Mouse (Mus musculus) heart, embryonic 14.5 days (tissue): ENCODE data around the gene Fbxw8. TPM values are rescaled to one million over a fixed set of nuclear protein-coding genes. Genes with fewer than 3 reads are reported as not detected.

Experiments
- ATAC-seq: fragments of 200-750 bp; cut with Nextera tagmentation; 2 replicates; pipeline ENCODE4 v1.8.0; 2017; ENCODE audit warnings: low read depth, moderate TSS enrichment; ENCODE audit not compliant: insufficient number of reproducible peaks, insufficient read depth, low FRiP score
- H3K27ac ChIP-seq, 2 experiments: fragments of 200-500 bp in 1 of 2; fragments of 300-500 bp in 1 of 2; sonication (generic) in 1 of 2; replicated peaks in 1 of 2; 2 replicates each; pipeline ENCODE4 v1.5.1; 2012 to 2014; ENCODE audit warnings: low read depth in 2 of 2, low read length in 2 of 2, control low read depth in 1 of 2, mild to moderate bottlenecking in 1 of 2, mixed read lengths in 1 of 2; ENCODE audit not compliant: control insufficient read depth in 1 of 2, insufficient read depth in 1 of 2
- H3K27me3 ChIP-seq: fragments of 300-500 bp; sonication (generic); 2 replicates; pipeline ENCODE4 v1.6.1; 2014; ENCODE audit warnings: mild to moderate bottlenecking, low read length, control low read depth; ENCODE audit not compliant: control insufficient read depth, insufficient read depth
- H3K36me3 ChIP-seq: fragments of 300-500 bp; sonication (generic); 2 replicates; pipeline ENCODE4 v1.6.1; 2014; ENCODE audit warnings: mild to moderate bottlenecking, control low read depth, low read length, mixed read lengths; ENCODE audit not compliant: control insufficient read depth, insufficient read depth
- H3K4me1 ChIP-seq, 2 experiments: fragments of 200-500 bp in 1 of 2; fragments of 300-500 bp in 1 of 2; sonication (generic) in 1 of 2; 2 replicates each; pipeline ENCODE4 v1.6.1; 2012 to 2014; ENCODE audit warnings: low read length in 2 of 2, control low read depth in 1 of 2, mixed read lengths in 1 of 2; ENCODE audit not compliant: control insufficient read depth in 2 of 2, insufficient read depth in 2 of 2
- H3K4me2 ChIP-seq: fragments of 300-500 bp; sonication (generic); 2 replicates; pipeline ENCODE4 v1.6.1; 2014; ENCODE audit warnings: mild to moderate bottlenecking, low read length
- H3K4me3 ChIP-seq, 2 experiments: fragments of 200-500 bp in 1 of 2; fragments of 300-500 bp in 1 of 2; sonication (generic) in 1 of 2; 2 replicates each; pipeline ENCODE4 v1.5.1; 2012 to 2014; ENCODE audit warnings: low read length in 2 of 2, mild to moderate bottlenecking in 2 of 2, control low read depth in 1 of 2, low read depth in 1 of 2, moderate library complexity in 1 of 2; ENCODE audit not compliant: control insufficient read depth in 1 of 2, insufficient read depth in 1 of 2
- H3K9ac ChIP-seq: fragments of 300-500 bp; sonication (generic); 2 replicates; pipeline ENCODE4 v1.6.1; 2014; ENCODE audit warnings: mild to moderate bottlenecking, low read length
- H3K9me3 ChIP-seq: fragments of 300-500 bp; sonication (generic); 2 replicates; pipeline ENCODE4 v1.6.1; 2016; ENCODE audit warnings: low read length, control low read depth; ENCODE audit not compliant: control insufficient read depth
- WGBS: fragments of 180-500 bp; shearing (Covaris S2); extraction: QIAGEN DNeasy Blood & Tissue Kit; methylation state at CpG from one replicate; pipeline ENCODE4 v1.1.7; 2014; 5-methylcytosine and 5-hydroxymethylcytosine counted together
- polyA plus RNA-seq: library from polyadenylated mRNA; unstranded; fragments of >200 nt; fragmentation: Nextera tagmentation; extraction: Ambion mirVana; gene quantifications from 2 replicates; pipeline ENCODE4 v1.2.1, GENCODE M21; 2014

Fbxw8 gene
- polyA plus RNA-seq, 1 experiment from 2014 or later = 23.7 TPM

DNA sequence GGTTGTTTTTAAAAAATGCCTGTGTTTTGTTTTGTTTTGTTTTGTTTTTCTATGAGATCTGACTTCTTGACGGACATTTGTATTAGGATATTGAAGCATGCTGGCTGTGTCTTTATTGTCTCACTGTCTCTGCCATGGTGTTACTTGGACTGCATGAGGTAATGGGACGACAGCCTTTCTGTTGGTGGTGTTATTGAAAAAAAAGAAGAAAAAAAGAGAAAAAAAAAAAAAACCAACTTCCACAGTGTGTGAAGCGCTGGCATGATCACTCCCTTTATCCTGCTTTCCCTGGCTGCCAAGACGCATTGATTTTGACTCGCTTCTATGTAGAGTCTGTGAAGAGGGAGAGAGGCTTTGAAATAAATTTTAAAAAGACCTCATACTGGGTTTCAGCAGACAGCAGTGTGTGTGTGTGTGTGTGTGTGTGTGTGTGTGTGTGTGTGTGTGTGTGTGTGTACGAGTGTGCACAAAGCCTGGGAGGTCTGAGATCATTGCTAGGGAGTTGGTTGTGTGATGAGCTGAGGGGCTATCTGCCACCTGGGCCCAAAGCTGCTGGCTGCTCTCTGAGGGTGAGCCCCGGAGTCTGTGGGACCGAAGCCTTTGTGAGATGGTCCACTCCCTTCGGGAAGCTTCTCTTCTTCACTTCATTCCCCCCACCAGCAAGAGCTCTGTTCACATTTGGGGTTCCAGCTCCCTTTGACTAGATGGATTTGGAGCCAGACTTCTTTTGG is 31.8 kb upstream of the Fbxw8 start:
- peaks cover 30% of the 10 kb centered on the region for H3K27me3 ChIP-seq
- H3K27ac ChIP-seq = no peak overlapping the region

DNA sequence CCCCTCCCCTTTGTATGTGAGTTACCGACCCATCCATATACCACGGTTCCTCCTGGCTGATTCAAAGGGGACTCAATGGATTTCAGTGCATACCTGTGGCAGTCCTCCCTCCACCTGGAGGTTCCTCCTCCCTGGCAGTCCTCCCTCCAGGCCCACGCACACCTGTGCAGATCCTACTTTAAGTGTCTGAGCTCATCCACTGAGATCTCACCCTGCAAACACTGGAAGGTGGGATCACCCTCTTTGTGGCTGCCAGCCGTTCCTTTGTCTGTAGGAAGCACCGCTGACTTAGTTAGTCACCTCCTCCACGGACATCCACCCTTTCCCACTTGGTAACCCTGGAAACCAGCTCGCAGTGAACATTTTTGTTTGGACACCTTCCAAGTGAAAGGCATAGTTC is 22.4 kb upstream of the Fbxw8 start:
- Histone ChIP-seq H3K27me3 (peaks cover 25% of the 10 kb centered on the region), H3K4me2 (no peak overlapping the region), H3K9ac (no peak overlapping the region), H3K4me3 (no peak overlapping the region), H3K4me1 (peaks cover 5 to 6% of the 10 kb centered on the region in 2 experiments; a peak in 3 of 4 replicates), H3K9me3 (peaks cover 6% of the 10 kb centered on the region), H3K36me3 (no peaks in the 10 kb centered on the region), H3K27ac (no peak overlapping the region)
- ATAC-seq = no peak
- WGBS = 65% methylated on average over 7 of the region's 7 CpGs

More for the DNA sequence above, 31.8 kb upstream of the Fbxw8 start:
- Histone ChIP-seq H3K36me3 (no peaks in the 10 kb centered on the region), H3K4me3 (no peak overlapping the region), H3K9ac (no peak overlapping the region), H3K4me2 (no peak overlapping the region), H3K9me3 (no peaks in the 10 kb centered on the region), H3K4me1 (no peaks in the 10 kb centered on the region)
- ATAC-seq = no peak
- WGBS = 76% methylated on average over 8 of the region's 9 CpGs

DNA sequence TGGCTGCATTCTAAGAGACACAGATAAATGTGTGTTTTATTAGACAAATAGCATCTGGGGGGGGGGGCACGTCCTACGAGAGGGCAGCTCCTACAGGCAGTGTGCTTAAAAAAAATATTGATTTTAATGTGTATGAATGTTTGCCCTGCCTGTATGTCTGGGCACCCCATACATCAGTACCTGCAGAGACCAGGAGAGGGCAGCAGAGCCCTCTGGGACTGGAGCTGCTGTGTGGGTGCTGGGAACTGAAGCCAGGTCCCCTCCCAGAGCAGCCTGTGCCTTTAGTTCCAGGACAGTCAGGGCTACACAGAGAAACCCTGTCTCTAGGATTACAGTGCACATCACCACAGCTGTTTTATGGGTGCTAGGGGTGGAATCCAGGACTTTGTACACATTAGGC is 19.9 kb upstream of the Fbxw8 start:
- Histone ChIP-seq H3K36me3 (no peaks in the 10 kb centered on the region), H3K27me3 (peaks cover 47% of the 10 kb centered on the region), H3K9ac (no peak overlapping the region), H3K9me3 (peaks cover 6% of the 10 kb centered on the region), H3K4me3 (no peak overlapping the region), H3K27ac (no peak overlapping the region), H3K4me1 (peaks cover 5 to 23% of the 10 kb centered on the region in 2 experiments), H3K4me2 (peak overlapping the region; percentile 57; the same call in 1 of the 2 replicates)
- WGBS = 38% methylated on average over 2 of the region's 2 CpGs
- no peak for ATAC-seq

DNA sequence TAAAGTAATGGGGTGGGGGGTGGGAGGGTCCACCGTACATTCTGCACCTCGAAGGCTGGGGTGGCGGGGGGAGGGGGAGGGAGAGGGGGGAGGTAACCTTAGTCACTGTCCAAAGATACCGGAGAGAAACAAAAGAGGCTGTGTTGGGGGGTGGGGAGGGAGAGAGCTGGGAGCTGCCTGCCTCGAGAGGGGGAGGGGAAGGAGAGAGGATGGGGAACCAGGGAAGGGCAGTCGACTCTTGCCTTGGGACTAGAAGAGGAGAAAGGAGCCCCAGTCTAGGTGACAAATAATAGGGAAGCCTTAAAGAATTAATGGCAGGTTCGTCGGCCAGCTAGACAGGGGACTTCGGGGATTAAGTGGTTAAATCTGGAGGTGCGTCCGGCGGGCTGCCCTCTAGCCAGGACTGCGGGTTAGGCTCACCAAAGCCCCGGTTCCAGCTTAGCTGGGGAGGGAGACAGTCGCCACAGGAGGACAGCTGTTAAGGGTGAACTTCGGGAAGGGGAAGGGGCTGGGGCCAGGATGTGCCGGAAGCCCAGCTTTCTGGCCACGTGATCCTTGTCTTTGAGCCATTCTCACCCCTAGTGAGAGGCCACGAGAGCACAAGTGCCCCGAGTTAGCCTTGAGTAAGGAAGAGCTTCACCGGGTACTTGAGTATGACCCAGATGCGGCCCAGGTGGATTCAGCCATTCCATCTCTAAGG is 19.2 kb upstream of the Fbxw8 start:
- Histone ChIP-seq H3K36me3 (no peaks in the 10 kb centered on the region), H3K9ac (peak overlapping the region; percentile 38; the same call in 1 of the 2 replicates), H3K4me3 (peak overlapping the region; percentile 26 to 29; a peak in 2 of 4 replicates), H3K27me3 (peaks cover 54% of the 10 kb centered on the region), H3K9me3 (peaks cover 6% of the 10 kb centered on the region), H3K27ac (no peak overlapping the region), H3K4me1 (peaks cover 5 to 23% of the 10 kb centered on the region in 2 experiments), H3K4me2 (peak overlapping the region; percentile 57)
- WGBS = 0% methylated on average over 22 of the region's 22 CpGs
- no peak for ATAC-seq

DNA sequence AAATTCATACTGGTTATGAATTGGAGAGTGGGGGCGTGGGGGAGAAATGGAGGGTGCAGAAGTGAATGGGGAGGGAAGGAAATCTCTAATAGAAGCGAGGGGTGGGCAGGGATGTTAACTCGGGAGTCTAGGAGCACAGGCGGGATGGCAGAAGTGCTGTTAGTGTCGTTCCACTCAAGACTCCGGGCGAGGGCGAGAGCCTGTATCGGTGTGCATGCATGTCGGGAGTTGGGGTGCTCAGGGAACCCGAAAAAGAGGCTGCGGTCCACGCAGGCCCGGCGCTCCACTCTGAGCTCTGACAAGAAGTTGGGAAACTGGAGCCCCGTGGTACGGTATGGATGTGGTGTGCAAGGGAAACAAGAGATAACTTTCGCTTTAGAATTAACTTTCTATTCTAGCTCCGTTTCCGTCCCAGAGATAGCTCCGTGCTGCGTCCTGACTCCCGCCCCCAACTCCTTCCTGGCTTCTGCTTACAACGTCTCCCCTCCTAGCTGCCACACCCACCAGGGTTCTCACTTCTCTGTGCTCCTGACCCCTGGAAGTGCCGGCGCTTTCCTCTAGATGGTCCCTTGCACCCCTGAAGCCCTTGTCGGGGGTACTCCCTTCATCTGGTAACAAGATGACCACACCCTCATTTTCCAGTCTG is 16.9 kb upstream of the Fbxw8 start:
- peak overlapping the region; percentile 76 for H3K4me2 ChIP-seq
- H3K4me3 ChIP-seq = peak overlapping the region; percentile 40 to 41
- H3K27ac ChIP-seq = no peak overlapping the region
- H3K9ac ChIP-seq = peak overlapping the region; percentile 46
- under 1% methylated on average over 27 of the region's 27 CpGs for WGBS
- no peak for ATAC-seq
- H3K4me1 ChIP-seq = peaks cover 5 to 29% of the 10 kb centered on the region in 2 experiments
- H3K27me3 ChIP-seq = peaks cover 76% of the 10 kb centered on the region
- H3K9me3 ChIP-seq = peaks cover 6% of the 10 kb centered on the region
- H3K36me3 ChIP-seq = no peaks in the 10 kb centered on the region

DNA sequence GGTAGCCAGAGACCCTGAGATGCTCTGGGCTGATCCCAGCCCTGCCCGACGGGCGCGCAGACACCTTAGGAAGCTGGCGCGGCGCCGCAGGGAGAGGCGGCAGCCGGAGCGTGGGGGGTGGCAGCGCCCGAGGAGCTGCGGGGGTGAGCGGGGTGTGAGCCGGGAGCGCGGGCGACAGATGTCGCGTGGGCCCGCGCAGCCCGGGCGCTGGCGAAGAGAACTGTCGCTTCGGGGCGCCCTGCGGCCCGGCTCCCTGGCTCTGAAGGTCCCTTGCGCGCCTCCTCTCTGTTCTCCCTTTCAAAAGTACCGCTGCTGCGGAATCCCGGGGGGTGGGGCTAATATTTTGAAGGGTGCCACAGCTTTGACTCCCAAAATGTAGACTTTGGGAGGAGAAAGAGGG is 16.4 kb upstream of the Fbxw8 start:
- H3K9me3 ChIP-seq = peaks cover 6% of the 10 kb centered on the region
- peaks cover 79% of the 10 kb centered on the region for H3K27me3 ChIP-seq
- no peak overlapping the region for H3K27ac ChIP-seq
- H3K9ac ChIP-seq = peak overlapping the region; percentile 46
- peaks cover 5 to 29% of the 10 kb centered on the region in 2 experiments for H3K4me1 ChIP-seq
- 1% methylated on average over 36 of the region's 36 CpGs for WGBS
- ATAC-seq = no peak
- H3K4me2 ChIP-seq = peak overlapping the region; percentile 76
- no peaks in the 10 kb centered on the region for H3K36me3 ChIP-seq
- peak overlapping the region; percentile 40 to 41 for H3K4me3 ChIP-seq

DNA sequence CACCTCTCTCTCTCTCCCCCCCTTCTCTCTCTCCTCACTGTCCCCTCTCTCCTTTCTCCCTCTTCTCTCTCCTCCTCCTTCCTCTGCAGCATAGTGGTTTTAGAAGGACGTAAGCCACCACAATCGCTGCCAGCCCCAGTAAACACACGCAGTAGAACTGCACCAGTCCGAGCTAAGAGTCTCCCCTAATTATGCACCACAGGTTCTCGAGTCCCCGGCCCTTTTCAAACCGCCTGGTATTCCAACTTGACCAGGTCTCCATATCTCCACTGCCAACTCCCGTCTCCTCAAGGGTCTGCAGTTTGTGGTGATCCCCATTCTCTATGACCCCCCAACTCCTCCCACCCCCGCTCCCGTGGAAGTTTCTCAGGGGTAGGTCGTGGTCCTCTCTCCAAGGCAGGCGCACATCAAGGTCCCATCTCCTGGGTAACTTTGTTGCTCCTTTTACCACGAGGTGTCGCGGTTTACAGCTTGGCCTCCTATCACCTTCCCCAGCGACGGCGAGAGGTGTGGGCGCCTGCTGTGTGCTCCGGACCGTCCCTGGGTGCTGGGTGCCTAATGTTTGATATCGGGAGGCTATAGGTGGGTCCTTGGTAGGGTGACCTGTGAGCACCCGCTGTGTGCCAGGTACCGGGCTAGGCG is 15.7 kb upstream of the Fbxw8 start:
- Histone ChIP-seq H3K9me3 (peaks cover 6% of the 10 kb centered on the region), H3K4me3 (peak overlapping the region in 1 of 2 experiments; percentile 41; a peak in 3 of 4 replicates), H3K4me2 (peak overlapping the region; percentile 76), H3K27ac (no peak overlapping the region), H3K9ac (no peak overlapping the region), H3K27me3 (peaks cover 79% of the 10 kb centered on the region), H3K4me1 (peaks cover 5 to 29% of the 10 kb centered on the region in 2 experiments), H3K36me3 (no peaks in the 10 kb centered on the region)
- 1% methylated on average over 25 of the region's 25 CpGs for WGBS
- ATAC-seq = no peak
